Mouse (Mus musculus): ENCODE data around the gene Traf5. TPM values are rescaled to one million over a fixed set of nuclear protein-coding genes. Genes with fewer than 3 reads are reported as not detected.

Gene Traf5
- polyA plus RNA-seq, 1 experiment from 2014 or later: 16.1 TPM

GRCm38 (mm10) chr1:192086279-192087037 is 5.9 kb downstream of the Traf5 start:
- peaks cover 23% of the 10 kb centered on the region for H3K4me1 ChIP-seq (ENCODE audit: control insufficient read depth, insufficient read depth, low read length)
- no peak overlapping the region for H3K27ac ChIP-seq (ENCODE audit: low read length)
- 77% methylated on average over 12 of the region's 12 CpGs for WGBS
- H3K4me3 ChIP-seq (ENCODE audit: low read length): no peak overlapping the region
- peaks cover 11% of the 10 kb centered on the region for H3K36me3 ChIP-seq (ENCODE audit: control insufficient read depth, insufficient read depth)
- H3K9ac ChIP-seq (ENCODE audit: low read length): no peak overlapping the region
- ATAC-seq (replicated peaks; ENCODE audit: extremely low read depth, insufficient read depth, low FRiP score): no peak
- H3K4me2 ChIP-seq (ENCODE audit: low read depth, low read length): 0 out of 2 replicates have a peak overlapping the region, but pooled peaks have one; percentile 6
- peaks cover 6% of the 10 kb centered on the region for H3K9me3 ChIP-seq (replicated peaks; ENCODE audit: control insufficient read depth, low read length)
- H3K27me3 ChIP-seq (ENCODE audit: control insufficient read depth, insufficient read depth, low read length): no peaks in the 10 kb centered on the region

- H3K9me3 ChIP-seq (replicated peaks; ENCODE audit: control insufficient read depth, low read length): peaks cover 16% of the 10 kb centered on the region
- H3K27me3 ChIP-seq (ENCODE audit: control insufficient read depth, insufficient read depth, low read length): no peaks in the 10 kb centered on the region
- no peak for ATAC-seq (replicated peaks; ENCODE audit: extremely low read depth, insufficient read depth, low FRiP score)
- H3K4me3 ChIP-seq (ENCODE audit: low read length): no peak overlapping the region
- no peak overlapping the region for H3K4me2 ChIP-seq (ENCODE audit: low read depth, low read length)
- peaks cover 19% of the 10 kb centered on the region for H3K36me3 ChIP-seq (ENCODE audit: control insufficient read depth, insufficient read depth)
- WGBS: 91% methylated on average over 10 of the region's 10 CpGs
- no peak overlapping the region for H3K27ac ChIP-seq (ENCODE audit: low read length)
- H3K4me1 ChIP-seq (ENCODE audit: control insufficient read depth, insufficient read depth, low read length): peaks cover 16% of the 10 kb centered on the region
- H3K9ac ChIP-seq (ENCODE audit: low read length): no peak overlapping the region
Observed at GRCm38 (mm10) chr1:192085218-192085617, 7.1 kb downstream of the Traf5 start.

- ATAC-seq (replicated peaks; ENCODE audit: extremely low read depth, insufficient read depth, low FRiP score): no peak
- peaks cover 28% of the 10 kb centered on the region for H3K4me1 ChIP-seq (ENCODE audit: control insufficient read depth, insufficient read depth, low read length)
- peaks cover 16% of the 10 kb centered on the region for H3K9me3 ChIP-seq (replicated peaks; ENCODE audit: control insufficient read depth, low read length)
- H3K9ac ChIP-seq (ENCODE audit: low read length): no peak overlapping the region
- no peak overlapping the region for H3K4me3 ChIP-seq (ENCODE audit: low read length)
- H3K27me3 ChIP-seq (ENCODE audit: control insufficient read depth, insufficient read depth, low read length): no peaks in the 10 kb centered on the region
- no peak overlapping the region for H3K4me2 ChIP-seq (ENCODE audit: low read depth, low read length)
- 71% methylated on average over 1 of the region's 1 CpGs for WGBS
- H3K27ac ChIP-seq (ENCODE audit: low read length): no peak overlapping the region
- peaks cover 19% of the 10 kb centered on the region for H3K36me3 ChIP-seq (ENCODE audit: control insufficient read depth, insufficient read depth)
Observed at GRCm38 (mm10) chr1:192082646-192083045, 9.7 kb downstream of the Traf5 start.

GRCm38 (mm10) chr1:192081129-192081528 is 11.2 kb downstream of the Traf5 start:
- H3K36me3 ChIP-seq (ENCODE audit: control insufficient read depth, insufficient read depth): peaks cover 19% of the 10 kb centered on the region
- ATAC-seq (replicated peaks; ENCODE audit: extremely low read depth, insufficient read depth, low FRiP score): no peak
- peaks cover 16% of the 10 kb centered on the region for H3K9me3 ChIP-seq (replicated peaks; ENCODE audit: control insufficient read depth, low read length)
- no peak overlapping the region for H3K4me3 ChIP-seq (ENCODE audit: low read length)
- H3K9ac ChIP-seq (ENCODE audit: low read length): no peak overlapping the region
- H3K4me2 ChIP-seq (ENCODE audit: low read depth, low read length): no peak overlapping the region
- H3K27me3 ChIP-seq (ENCODE audit: control insufficient read depth, insufficient read depth, low read length): no peaks in the 10 kb centered on the region
- H3K4me1 ChIP-seq (ENCODE audit: control insufficient read depth, insufficient read depth, low read length): peaks cover 28% of the 10 kb centered on the region
- WGBS: 91% methylated on average over 2 of the region's 2 CpGs
- H3K27ac ChIP-seq (ENCODE audit: low read length): no peak overlapping the region

GRCm38 (mm10) chr1:192079121-192079520 is 13.2 kb downstream of the Traf5 start:
- no peak for ATAC-seq (replicated peaks; ENCODE audit: extremely low read depth, insufficient read depth, low FRiP score)
- H3K27ac ChIP-seq (ENCODE audit: low read length): peak overlapping the region; percentile 60
- WGBS: 80% methylated on average over 1 of the region's 1 CpGs

GRCm38 (mm10) chr1:192078406-192078805 is 14.0 kb downstream of the Traf5 start:
- Histone ChIP-seq H3K27me3 (ENCODE audit: control insufficient read depth, insufficient read depth, low read length) (no peaks in the 10 kb centered on the region), H3K9ac (ENCODE audit: low read length) (no peak overlapping the region), H3K27ac (ENCODE audit: low read length) (peak overlapping the region; percentile 60), H3K4me2 (ENCODE audit: low read depth, low read length) (no peak overlapping the region), H3K9me3 (replicated peaks; ENCODE audit: control insufficient read depth, low read length) (peaks cover 16% of the 10 kb centered on the region), H3K36me3 (ENCODE audit: control insufficient read depth, insufficient read depth) (peaks cover 19% of the 10 kb centered on the region), H3K4me1 (ENCODE audit: control insufficient read depth, insufficient read depth, low read length) (peaks cover 28% of the 10 kb centered on the region), H3K4me3 (ENCODE audit: low read length) (no peak overlapping the region)
- ATAC-seq (replicated peaks; ENCODE audit: extremely low read depth, insufficient read depth, low FRiP score): peak; percentile 60
- 32% methylated on average over 3 of the region's 3 CpGs for WGBS

More at GRCm38 (mm10) chr1:192079121-192079520, 13.2 kb downstream of the Traf5 start:
- Histone ChIP-seq H3K9ac (ENCODE audit: low read length) (peak overlapping the region; percentile 5; the same call in 1 of the 2 replicates), H3K4me2 (ENCODE audit: low read depth, low read length) (no peak overlapping the region), H3K9me3 (replicated peaks; ENCODE audit: control insufficient read depth, low read length) (peaks cover 16% of the 10 kb centered on the region), H3K27me3 (ENCODE audit: control insufficient read depth, insufficient read depth, low read length) (no peaks in the 10 kb centered on the region), H3K36me3 (ENCODE audit: control insufficient read depth, insufficient read depth) (peaks cover 19% of the 10 kb centered on the region), H3K4me3 (ENCODE audit: low read length) (no peak overlapping the region), H3K4me1 (ENCODE audit: control insufficient read depth, insufficient read depth, low read length) (peaks cover 28% of the 10 kb centered on the region)

GRCm38 (mm10) chr1:192076796-192077535 is 15.4 kb downstream of the Traf5 start:
- Histone ChIP-seq H3K4me1 (ENCODE audit: control insufficient read depth, insufficient read depth, low read length) (peaks cover 28% of the 10 kb centered on the region), H3K27ac (ENCODE audit: low read length) (peak overlapping the region; percentile 62), H3K4me3 (ENCODE audit: low read length) (no peak overlapping the region), H3K27me3 (ENCODE audit: control insufficient read depth, insufficient read depth, low read length) (no peaks in the 10 kb centered on the region), H3K36me3 (ENCODE audit: control insufficient read depth, insufficient read depth) (peaks cover 13% of the 10 kb centered on the region), H3K9me3 (replicated peaks; ENCODE audit: control insufficient read depth, low read length) (peaks cover 14% of the 10 kb centered on the region), H3K9ac (ENCODE audit: low read length) (no peak overlapping the region), H3K4me2 (ENCODE audit: low read depth, low read length) (no peak overlapping the region)
- no peak for ATAC-seq (replicated peaks; ENCODE audit: extremely low read depth, insufficient read depth, low FRiP score)

GRCm38 (mm10) chr1:192076101-192076500 is 16.3 kb downstream of the Traf5 start:
- peaks cover 6% of the 10 kb centered on the region for H3K9me3 ChIP-seq (replicated peaks; ENCODE audit: control insufficient read depth, low read length)
- H3K27ac ChIP-seq (ENCODE audit: low read length): no peak overlapping the region
- H3K9ac ChIP-seq (ENCODE audit: low read length): no peak overlapping the region
- H3K4me1 ChIP-seq (ENCODE audit: control insufficient read depth, insufficient read depth, low read length): peaks cover 30% of the 10 kb centered on the region
- H3K36me3 ChIP-seq (ENCODE audit: control insufficient read depth, insufficient read depth): peaks cover 4% of the 10 kb centered on the region; the same call in 1 of the 2 replicates
- no peak overlapping the region for H3K4me3 ChIP-seq (ENCODE audit: low read length)
- ATAC-seq (replicated peaks; ENCODE audit: extremely low read depth, insufficient read depth, low FRiP score): no peak
- H3K4me2 ChIP-seq (ENCODE audit: low read depth, low read length): no peak overlapping the region
- no peaks in the 10 kb centered on the region for H3K27me3 ChIP-seq (ENCODE audit: control insufficient read depth, insufficient read depth, low read length)
- 74% methylated on average over 4 of the region's 4 CpGs for WGBS

- Histone ChIP-seq H3K4me1 (ENCODE audit: control insufficient read depth, insufficient read depth, low read length) (peaks cover 43% of the 10 kb centered on the region), H3K4me3 (ENCODE audit: low read length) (no peak overlapping the region), H3K27me3 (ENCODE audit: control insufficient read depth, insufficient read depth, low read length) (no peaks in the 10 kb centered on the region), H3K9me3 (replicated peaks; ENCODE audit: control insufficient read depth, low read length) (no peaks in the 10 kb centered on the region), H3K4me2 (ENCODE audit: low read depth, low read length) (no peak overlapping the region), H3K36me3 (ENCODE audit: control insufficient read depth, insufficient read depth) (no peaks in the 10 kb centered on the region), H3K27ac (ENCODE audit: low read length) (peak overlapping the region; percentile 57), H3K9ac (ENCODE audit: low read length) (no peak overlapping the region)
- whole genome bisulfite sequencing: 64% methylated on average over 1 of the region's 1 CpGs
- ATAC-seq (replicated peaks; ENCODE audit: extremely low read depth, insufficient read depth, low FRiP score): peak; percentile 30; the same call in 1 of the 2 replicates
Observed at GRCm38 (mm10) chr1:192074824-192075223, 17.5 kb downstream of the Traf5 start.

Data from heart, embryonic 16.5 days (tissue).